ENCODE assay signal across 9 mouse cellular contexts in genomic region chr3:106940095-106940494, GRCm38 (mm10).
DNase-seq lines count a peak whose midpoint lies in the region; ATAC-seq lines count a peak whose summit lies in the region.
"Had no signal": no experiment of that assay in that cellular context is flagged by ENCODE, and none has a peak within 500 bp of the region (broad histone marks: within the 10 kb centered on the region; RNA-seq: fewer than 3 reads in every experiment).

No protein-coding gene starts in this region.

- peak; percentile 1 for DNase-seq in hindbrain, embryonic 11.5 days (ENCODE audit: low spot score)
- peak; percentile 63 for DNase-seq in 3T3-L1 (ENCODE audit: low read depth, low spot score)
- peak; percentile 13 to 46 for DNase-seq in CD8-positive naive resting alpha-beta T cell, adult 2 months (ENCODE audit: low read depth in 2 of 2, low spot score in 2 of 2)
- peak; percentile 15 to 23 for DNase-seq in layer of hippocampus, adult 8-10 months (ENCODE audit: low spot score in 2 of 2)
- DNase-seq in adrenal gland, adult 2 months = no peak
- no peak for DNase-seq in kidney, adult 9 months
- no peak for DNase-seq in ovary, postnatal 36 days (ENCODE audit: low spot score)

- no peak overlapping the region for H3K4me2 ChIP-seq in hindbrain, embryonic 11.5 days (replicated peaks; ENCODE audit: low read depth, low read length)
- no peak overlapping the region for H3K4me2 ChIP-seq in hindbrain, embryonic 13.5 days
- H3K4me2 ChIP-seq: embryonic facial prominence, embryonic 12.5 days had no signal

- H3K27ac ChIP-seq in hindbrain, embryonic 11.5 days (ENCODE audit: low read depth, low read length) = no peak overlapping the region
- no peak overlapping the region for H3K27ac ChIP-seq in hindbrain, embryonic 13.5 days
- H3K27ac ChIP-seq: embryonic facial prominence, embryonic 12.5 days had no signal

- H3K4me3 ChIP-seq in hindbrain, embryonic 11.5 days (ENCODE audit: low read depth, low read length) = no peak overlapping the region
- H3K4me3 ChIP-seq in hindbrain, embryonic 13.5 days = no peak overlapping the region
- H3K4me3 ChIP-seq: embryonic facial prominence, embryonic 12.5 days had no signal

- no peaks in the 10 kb centered on the region for H3K9me3 ChIP-seq in hindbrain, embryonic 11.5 days (ENCODE audit: control insufficient read depth, low read length)
- peaks cover 5% of the 10 kb centered on the region; the same call in 1 of the 2 replicates for H3K9me3 ChIP-seq in hindbrain, embryonic 13.5 days

- H3K9ac ChIP-seq in hindbrain, embryonic 11.5 days (ENCODE audit: low read depth, low read length) = no peak overlapping the region
- no peak overlapping the region for H3K9ac ChIP-seq in hindbrain, embryonic 13.5 days
- H3K9ac ChIP-seq: embryonic facial prominence, embryonic 12.5 days had no signal

- H3K27me3 ChIP-seq in hindbrain, embryonic 11.5 days (ENCODE audit: control insufficient read depth, insufficient read depth, low read length) = no peaks in the 10 kb centered on the region
- H3K27me3 ChIP-seq in hindbrain, embryonic 13.5 days = no peaks in the 10 kb centered on the region
- H3K27me3 ChIP-seq: embryonic facial prominence, embryonic 12.5 days had no signal

- no peak for ATAC-seq in hindbrain, embryonic 11.5 days (ENCODE audit: low FRiP score)
- no peak for ATAC-seq in hindbrain, embryonic 13.5 days (ENCODE audit: low FRiP score)

- 75% methylated on average over 3 of the region's 3 CpGs for WGBS in hindbrain, embryonic 11.5 days
- 81% methylated on average over 3 of the region's 3 CpGs for WGBS in hindbrain, embryonic 13.5 days

- no peaks in the 10 kb centered on the region for H3K36me3 ChIP-seq in hindbrain, embryonic 11.5 days (ENCODE audit: control insufficient read depth, insufficient read depth, low read length)
- no peaks in the 10 kb centered on the region for H3K36me3 ChIP-seq in hindbrain, embryonic 13.5 days
- H3K36me3 ChIP-seq: embryonic facial prominence, embryonic 12.5 days had no signal

- no peaks in the 10 kb centered on the region for H3K4me1 ChIP-seq in hindbrain, embryonic 11.5 days (replicated peaks; ENCODE audit: control insufficient read depth, insufficient read depth, low read length)
- H3K4me1 ChIP-seq in hindbrain, embryonic 13.5 days (replicated peaks) = no peaks in the 10 kb centered on the region
- H3K4me1 ChIP-seq: embryonic facial prominence, embryonic 12.5 days had no signal

Comparison
In these comparisons a context has a peak if more than half of its experiments do, and no peak if none do; other contexts are left out.
1. DNase-seq: peak in hindbrain, embryonic 11.5 days (single experiment), 3T3-L1 (single experiment), CD8-positive naive resting alpha-beta T cell, adult 2 months (2 of 2) and layer of hippocampus, adult 8-10 months (2 of 2); none in adrenal gland, adult 2 months (single experiment), kidney, adult 9 months (single experiment) and ovary, postnatal 36 days (single experiment).